Mouse (Mus musculus) heart, adult 18-20 months (tissue): ENCODE data around the gene Slc41a3. TPM values are rescaled to one million over a fixed set of nuclear protein-coding genes. Genes with fewer than 3 reads are reported as not detected.

Source experiments
- DNase-seq, 2 experiments: peaks; one replicate each; pipeline ENCODE4 v3.0.0; 2021 to 2022; ENCODE audit warnings: mixed read lengths in 1 of 2
- microRNA-seq, 2 experiments: library from miRNA; unstranded; fragments of <30 nt; microRNA quantifications; one replicate each; pipeline ENCODE4 v1.2.0; 2022
- total RNA-seq, 2 experiments: library from RNA; stranded (reverse); gene quantifications; 2 replicates each; pipeline ENCODE4 v1.2.3; 2021

Gene Slc41a3
- total RNA-seq, 2 experiments from 2014 or later, result 127 to 149 TPM

DNA sequence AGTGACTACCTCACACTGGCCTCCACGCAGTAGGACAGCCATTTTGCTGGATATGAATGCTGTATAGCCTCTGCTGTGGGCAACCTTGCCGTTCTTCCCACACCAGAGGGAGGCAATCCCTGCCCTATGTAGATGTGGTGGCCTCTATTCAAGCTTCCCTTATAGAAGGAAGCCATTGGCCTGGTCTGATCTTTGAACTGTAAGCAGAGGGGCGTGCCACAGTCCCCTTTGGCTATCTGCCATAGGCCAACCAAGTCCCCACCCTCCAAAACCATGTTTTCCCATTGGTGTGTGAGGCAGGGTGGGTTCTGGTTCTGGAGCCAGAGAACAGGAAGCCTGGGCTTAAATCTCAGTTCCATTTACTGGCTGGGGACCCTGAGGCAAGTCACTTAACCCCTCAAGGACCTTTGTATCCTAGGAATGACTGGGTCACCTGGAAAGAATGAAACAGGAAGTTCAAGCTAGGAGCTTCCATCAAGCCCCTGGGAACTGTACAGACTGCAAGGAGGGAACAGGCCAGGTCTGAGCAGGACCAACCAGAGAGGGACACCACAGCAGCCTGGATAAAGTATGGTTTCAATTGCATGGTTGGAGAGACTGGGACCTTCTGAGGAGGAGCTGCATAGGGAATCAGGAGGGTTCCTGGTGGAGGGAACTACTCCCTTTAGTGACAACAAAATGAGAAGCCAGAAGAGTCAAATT lies 79.5 kb downstream of the Slc41a3 start:
- no peak for DNase-seq

DNA sequence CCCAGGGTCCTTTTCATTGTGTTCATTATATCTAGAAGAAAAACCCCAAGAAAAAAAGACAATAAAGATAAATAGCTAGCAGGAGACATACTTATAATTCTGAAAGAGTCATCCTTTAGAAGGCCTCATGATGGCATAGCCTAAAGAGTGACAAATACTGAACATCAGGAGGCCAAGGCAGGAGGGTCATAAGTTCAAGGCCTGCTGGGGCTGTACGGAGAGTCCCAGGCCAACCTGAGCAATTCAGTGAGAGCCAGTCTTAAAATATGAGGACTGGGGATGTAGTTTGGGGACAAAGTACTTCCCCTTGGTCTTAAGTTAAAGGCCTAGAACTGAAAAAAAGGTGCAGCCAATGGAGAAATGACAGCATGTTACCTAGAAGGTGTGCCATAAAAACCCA lies 82.3 kb downstream of the Slc41a3 start:
- DNase-seq, result no peak

DNA sequence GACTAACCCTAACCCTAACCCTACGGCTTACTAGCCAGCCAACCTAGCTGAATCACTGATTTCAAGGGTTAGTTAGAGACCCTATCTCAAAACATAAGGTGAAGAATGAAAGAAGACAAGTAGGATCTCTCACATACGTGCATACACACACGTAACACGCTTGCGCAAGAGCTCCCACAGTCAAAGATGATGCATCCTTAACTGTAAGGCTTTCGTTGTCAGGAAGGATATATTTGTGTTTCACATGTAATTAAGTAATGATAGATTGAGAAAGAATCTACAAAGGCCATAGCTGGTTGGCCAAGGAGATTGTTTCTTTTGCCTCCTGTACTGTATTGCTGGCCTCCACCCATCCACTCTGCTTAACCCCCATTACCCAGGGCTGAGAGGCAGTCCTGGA lies 83.5 kb downstream of the Slc41a3 start:
- DNase-seq, result no peak

DNA sequence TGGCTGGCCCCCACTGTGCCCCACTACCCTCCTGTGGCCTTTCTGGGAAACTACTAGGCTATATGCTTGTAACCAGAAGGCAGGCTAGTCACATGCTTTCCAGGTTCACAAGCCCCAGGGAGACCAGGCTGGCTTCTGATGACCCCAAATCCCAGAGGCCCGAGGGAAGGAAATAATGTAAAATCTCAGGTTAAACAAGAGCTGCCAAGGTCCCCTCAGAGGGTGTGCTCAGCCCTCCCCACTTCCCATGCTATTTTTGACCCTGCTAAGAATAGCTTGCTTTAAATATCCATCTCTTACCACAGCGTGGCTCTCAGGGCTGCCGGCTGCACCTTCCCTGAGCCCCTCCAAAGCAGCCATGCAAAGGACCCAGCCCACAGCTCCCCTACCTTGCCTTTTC lies 84.2 kb downstream of the Slc41a3 start:
- DNase-seq, result peak in 1 of 2 experiments; percentile 58

DNA sequence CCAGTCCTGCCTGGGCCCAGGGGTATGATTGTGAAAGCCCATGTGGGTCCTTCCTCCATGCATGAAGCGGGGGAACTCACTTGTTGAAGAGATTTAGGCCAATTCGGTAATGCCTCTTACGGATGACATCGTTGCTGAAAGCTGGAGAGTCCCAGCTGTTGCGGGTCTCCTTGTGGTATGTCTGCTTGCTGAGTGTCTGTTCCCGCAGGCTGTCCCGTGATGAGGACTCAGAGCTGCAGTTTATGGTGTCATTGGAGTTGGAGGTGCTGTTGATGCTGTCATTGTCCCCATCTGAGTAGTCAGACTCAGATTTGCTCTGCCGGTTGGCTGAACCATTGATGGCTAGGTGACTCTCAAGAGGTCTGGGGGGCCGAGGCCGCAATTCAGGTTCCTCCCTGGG lies 85.0 kb downstream of the Slc41a3 start:
- no peak for DNase-seq

DNA sequence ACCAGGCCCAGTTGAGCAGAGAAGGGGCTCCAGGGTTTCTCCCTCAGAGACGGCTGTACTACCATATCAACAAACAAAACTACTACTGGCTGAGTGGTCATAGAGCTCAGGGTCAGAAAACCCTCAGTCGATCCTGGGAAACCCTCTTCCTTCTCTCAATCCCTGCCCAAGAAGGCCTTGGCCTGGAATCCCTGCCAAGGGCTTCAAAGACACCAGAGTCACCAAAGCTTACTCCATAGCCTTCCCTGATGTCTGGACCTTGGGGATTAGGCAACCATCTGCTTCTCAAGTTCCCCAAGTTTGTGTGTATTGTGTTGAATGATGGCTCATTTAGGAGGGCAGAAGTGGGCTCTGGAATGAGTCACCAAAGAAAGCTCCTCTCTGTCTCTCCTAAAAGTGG lies 87.4 kb downstream of the Slc41a3 start:
- no peak for DNase-seq

DNA sequence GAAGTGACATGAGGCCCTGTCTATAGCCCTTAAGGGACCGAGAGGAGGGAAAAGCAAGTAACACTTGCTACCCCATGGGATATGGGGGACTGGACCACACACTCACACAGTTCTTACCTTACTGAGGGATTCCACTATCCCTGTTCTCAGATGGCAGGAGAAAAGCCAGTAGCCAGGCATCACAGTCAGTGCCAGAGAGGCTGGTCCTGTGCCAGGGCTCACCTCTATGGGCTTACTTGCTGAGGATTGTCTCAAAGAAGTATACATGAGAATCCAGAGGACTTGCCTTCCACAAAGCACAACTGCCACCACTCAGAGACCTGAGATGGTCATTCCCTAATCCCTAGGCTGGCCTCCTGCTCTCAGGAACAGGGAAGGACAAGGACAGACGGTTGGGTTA lies 87.9 kb downstream of the Slc41a3 start:
- DNase-seq, result no peak

DNA sequence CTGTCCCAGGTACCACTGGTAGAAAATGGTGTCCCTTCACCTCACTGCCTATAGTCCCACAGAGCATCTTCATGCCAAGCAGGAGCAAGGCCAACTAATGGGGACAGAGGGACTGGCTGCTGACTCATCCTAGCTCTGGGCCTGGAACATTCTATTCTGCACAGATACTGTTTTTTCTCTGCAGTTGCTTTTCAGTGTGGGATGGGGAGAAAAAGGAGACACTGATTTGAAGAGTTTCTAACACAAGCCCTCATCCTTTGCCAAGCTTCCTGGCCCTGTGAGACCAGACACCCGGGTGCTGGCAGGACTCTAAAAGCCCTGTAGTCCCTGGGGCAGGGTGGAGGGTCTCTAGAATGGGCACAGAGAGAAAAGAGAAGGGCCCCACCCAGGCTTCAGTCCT lies 91.2 kb downstream of the Slc41a3 start:
- DNase-seq, result peak; percentile 68 to 75

Small RNA genes lying within 50 kb of the gene (microRNA-seq; reads per million reads assigned to microRNA genes)
- gene Gm24816, result 0 reads per million in 2 experiments

Other genes with a start within 250 kb of the Slc41a3 start
- 10 to 100 TPM; 14.0 to 14.3 TPM for gene Zxdc, start 235.2 kb upstream of the Slc41a3 start, total RNA-seq
- under 1 TPM; 0.15 to 0.28 TPM for gene Cfap100, start 175.9 kb upstream of the Slc41a3 start, total RNA-seq
- 10 to 100 TPM; 70.9 to 89.8 TPM for gene Klf15, start 142.1 kb upstream of the Slc41a3 start, total RNA-seq
- gene Aldh1l1, start 118.3 kb upstream of the Slc41a3 start, total RNA-seq, result 1 to 10 TPM; 1.7 to 4.9 TPM